In the genomic region with DNA sequence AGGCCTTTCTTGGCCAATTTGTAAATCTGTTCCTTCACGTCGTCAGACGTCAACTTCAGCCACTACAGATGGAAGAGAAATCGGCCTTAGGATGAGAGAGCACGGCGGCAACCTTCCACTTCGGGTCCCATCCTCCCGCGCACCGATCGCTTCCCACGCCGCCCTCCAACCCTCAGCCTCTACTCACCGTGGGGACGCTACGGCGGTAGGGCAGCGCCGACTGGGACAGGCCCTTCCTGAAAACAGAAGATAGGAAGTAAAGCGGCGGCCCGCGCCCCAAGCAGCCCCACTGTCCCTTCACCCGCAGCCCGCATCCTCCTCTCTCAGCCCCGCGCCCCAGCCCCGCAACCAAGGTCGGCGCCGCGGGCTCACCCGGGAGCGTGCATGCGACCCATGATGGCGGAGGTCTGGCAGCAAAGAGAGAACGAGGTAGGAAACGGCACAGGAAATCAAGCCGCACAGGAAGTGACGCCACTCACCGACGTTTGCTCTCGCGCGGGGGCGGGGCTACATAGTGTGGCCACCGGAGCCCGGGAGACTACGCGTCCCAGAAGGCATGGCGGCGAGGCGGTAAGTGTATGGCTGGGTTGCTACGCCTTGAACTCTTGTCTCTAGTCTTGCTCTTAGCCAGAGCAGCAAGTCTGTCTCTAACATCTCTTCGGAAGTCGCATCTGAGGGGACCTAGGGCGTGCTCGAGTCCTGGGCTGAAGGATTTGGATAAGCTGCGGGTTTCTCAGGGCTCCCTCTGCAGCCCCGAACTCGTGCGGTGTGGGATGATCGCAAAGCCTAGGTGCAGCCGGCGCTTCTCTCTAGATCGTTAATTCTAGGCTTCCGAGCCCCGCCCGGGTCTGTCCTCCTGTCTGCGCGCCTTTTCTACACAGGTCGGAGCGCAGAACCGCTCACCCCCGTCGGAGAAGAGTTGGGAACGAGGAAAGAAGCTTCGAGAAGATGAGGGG, we compare ENCODE assay signal across 7 mouse cellular contexts. TPM values are rescaled to one million over a fixed set of nuclear protein-coding genes. Genes with fewer than 3 reads are reported as not detected.
A peak's percentile ranks its signal among the peaks of the same experiment; 100 is the strongest.
DNase-seq lines count a peak whose midpoint lies in the region; ATAC-seq lines count a peak whose summit lies in the region.

A gene (minus strand): TSS at position 483 of the 956 bp plus-strand sequence.

- H3K9ac ChIP-seq in midbrain, embryonic 13.5 days (replicated peaks) = peak within 1 kb of the TSS; percentile 97

- WGBS in embryonic facial prominence, embryonic 10.5 days = under 1% methylated on average over 78 of the region's 78 CpGs
- under 1% methylated on average over 78 of the region's 78 CpGs for WGBS in limb, embryonic 10.5 days
- WGBS in midbrain, embryonic 13.5 days = under 1% methylated on average over 78 of the region's 78 CpGs

- H3K27me3 ChIP-seq in embryonic facial prominence, embryonic 10.5 days (replicated peaks; ENCODE audit: low read depth, poor library complexity, severe bottlenecking) = no peaks in the 10 kb centered on the region
- no peaks in the 10 kb centered on the region for H3K27me3 ChIP-seq in limb, embryonic 10.5 days (ENCODE audit: low read depth, poor library complexity, severe bottlenecking)
- H3K27me3 ChIP-seq in midbrain, embryonic 13.5 days = no peaks in the 10 kb centered on the region

- peak within 1 kb of the TSS; percentile 97 for H3K27ac ChIP-seq in embryonic facial prominence, embryonic 10.5 days (replicated peaks)
- peak within 1 kb of the TSS; percentile 97 for H3K27ac ChIP-seq in limb, embryonic 10.5 days
- H3K27ac ChIP-seq in midbrain, embryonic 13.5 days = peak within 1 kb of the TSS; percentile 88

- H3K4me3 ChIP-seq in embryonic facial prominence, embryonic 10.5 days = peak within 1 kb of the TSS; percentile 96
- peak within 1 kb of the TSS; percentile 93 for H3K4me3 ChIP-seq in limb, embryonic 10.5 days
- peak within 1 kb of the TSS; percentile 74 for H3K4me3 ChIP-seq in midbrain, embryonic 13.5 days (replicated peaks)

- peak; percentile 92 for ATAC-seq in granulocyte monocyte progenitor cell, adult 5-6 weeks (replicated peaks; ENCODE audit: poor library complexity, severe bottlenecking)
- peak; percentile 100 for ATAC-seq in midbrain, embryonic 13.5 days

- no peaks in the 10 kb centered on the region for H3K9me3 ChIP-seq in embryonic facial prominence, embryonic 10.5 days
- no peaks in the 10 kb centered on the region for H3K9me3 ChIP-seq in limb, embryonic 10.5 days (replicated peaks)
- no peaks in the 10 kb centered on the region for H3K9me3 ChIP-seq in midbrain, embryonic 13.5 days

- H3K36me3 ChIP-seq in embryonic facial prominence, embryonic 10.5 days (replicated peaks) = peaks cover 50% of the 10 kb centered on the region
- H3K36me3 ChIP-seq in limb, embryonic 10.5 days = peaks cover 55% of the 10 kb centered on the region
- H3K36me3 ChIP-seq in midbrain, embryonic 13.5 days = peaks cover 36% of the 10 kb centered on the region

- H3K4me1 ChIP-seq in embryonic facial prominence, embryonic 10.5 days = peaks cover 23% of the 10 kb centered on the region
- peaks cover 13% of the 10 kb centered on the region for H3K4me1 ChIP-seq in limb, embryonic 10.5 days
- peaks cover 20% of the 10 kb centered on the region for H3K4me1 ChIP-seq in midbrain, embryonic 13.5 days (replicated peaks)

- DNase-seq in adrenal gland, postnatal 10 days = peak; percentile 98
- DNase-seq in embryonic facial prominence, embryonic 10.5 days (ENCODE audit: low spot score) = peak; percentile 98
- DNase-seq in kidney, adult 11 months = peak; percentile 97
- DNase-seq in limb, embryonic 10.5 days (ENCODE audit: low spot score) = peak; percentile 98
- DNase-seq in spleen, adult 12 weeks (ENCODE audit: low spot score) = peak; percentile 91

- peak within 1 kb of the TSS; percentile 75 for H3K4me2 ChIP-seq in midbrain, embryonic 13.5 days (replicated peaks)

RNA-seq across cellular contexts. Expression of the gene that starts here (rescaled TPM):
- 100 to 1,000 TPM; 508 to 514 TPM for total RNA-seq in adrenal gland, postnatal 10 days (2021)
- 818 and 844 TPM in 2 replicates for polyA plus RNA-seq in embryonic facial prominence, embryonic 10.5 days (2016; fragmentation: Nextera tagmentation; extraction: Ambion mirVana)
- 2,911 and 2,968 TPM in 2 replicates for total RNA-seq in granulocyte monocyte progenitor cell, adult 5-6 weeks (2014; fragmentation: Nextera tagmentation)
- 2,703 and 3,256 TPM in 2 replicates for total RNA-seq in granulocyte monocyte progenitor cell, adult 5-6 weeks (2017)
- 840 and 992 TPM in 2 replicates for polyA plus RNA-seq in limb, embryonic 10.5 days (2016; fragmentation: Nextera tagmentation; extraction: Ambion mirVana)
- polyA plus RNA-seq in midbrain, embryonic 13.5 days (2015; fragmentation: Nextera tagmentation; extraction: Ambion mirVana) = 578 and 624 TPM in 2 replicates

Comparison
In these comparisons a context has a peak if more than half of its experiments do, and no peak if none do; other contexts are left out.
1. Peak in every context shown above with its lines: DNase-seq, ATAC-seq, H3K4me3 ChIP-seq and H3K27ac ChIP-seq.
2. RNA of the gene that starts here (total RNA-seq): 2,703 to 3,256 TPM in granulocyte monocyte progenitor cell, adult 5-6 weeks; 508 to 514 TPM in adrenal gland, postnatal 10 days; every median in the first group is over 4 times any median in the second.